8 mouse cellular contexts compared by ENCODE assay signal in genomic region chr2:127336885-127337284, GRCm38 (mm10). TPM values are rescaled to one million over a fixed set of nuclear protein-coding genes. Genes with fewer than 3 reads are reported as not detected.
A peak's percentile ranks its signal among the peaks of the same experiment; 100 is the strongest.
DNase-seq lines count a peak whose midpoint lies in the region; ATAC-seq lines count a peak whose summit lies in the region.

No protein-coding gene starts in this region.

- H3K27ac ChIP-seq in neural tube, embryonic 11.5 days (ENCODE audit: low read depth, low read length): no peak overlapping the region
- no peak overlapping the region for H3K27ac ChIP-seq in limb, embryonic 12.5 days

- WGBS in neural tube, embryonic 11.5 days: 52% methylated on average over 5 of the region's 5 CpGs
- 45% methylated on average over 5 of the region's 5 CpGs for WGBS in limb, embryonic 12.5 days

- H3K4me1 ChIP-seq in neural tube, embryonic 11.5 days (ENCODE audit: control insufficient read depth, insufficient read depth, low read length): 0 out of 2 replicates have a peak, but pooled peaks cover 3% of the 10 kb centered on the region
- H3K4me1 ChIP-seq in limb, embryonic 12.5 days (replicated peaks): peaks cover 17% of the 10 kb centered on the region

- H3K9me3 ChIP-seq in neural tube, embryonic 11.5 days (ENCODE audit: control insufficient read depth, low read length): no peaks in the 10 kb centered on the region
- no peaks in the 10 kb centered on the region for H3K9me3 ChIP-seq in limb, embryonic 12.5 days

- peaks cover 27% of the 10 kb centered on the region for H3K27me3 ChIP-seq in neural tube, embryonic 11.5 days (ENCODE audit: control insufficient read depth, insufficient read depth, low read length)
- H3K27me3 ChIP-seq in limb, embryonic 12.5 days: peaks cover 50% of the 10 kb centered on the region
- H3K27me3 ChIP-seq in splenic B cell, adult 2 months (ENCODE audit: control insufficient read depth, insufficient read depth, low read length, poor library complexity, severe bottlenecking): no peaks in the 10 kb centered on the region

- peak overlapping the region; percentile 23 for H3K9ac ChIP-seq in neural tube, embryonic 11.5 days (ENCODE audit: low read length)
- H3K9ac ChIP-seq in limb, embryonic 12.5 days (replicated peaks): no peak overlapping the region

- peak; percentile 41 for DNase-seq in CD4-positive, CD25-positive, alpha-beta regulatory T cell, adult 2 months (ENCODE audit: low read depth, low spot score)
- no peak for DNase-seq in neural tube, embryonic 11.5 days (ENCODE audit: low spot score)
- DNase-seq in neural tube, embryonic 10.5 days (ENCODE audit: extremely low spot score, low spot score): no peak
- DNase-seq in splenic B cell, adult 2 months (ENCODE audit: low read depth, low spot score): peak; percentile 43
- no peak for DNase-seq in right cerebral cortex, postnatal 10 days (ENCODE audit: low spot score in 2 of 2)
- DNase-seq in kidney, postnatal 14 days: no peak

- no peak for ATAC-seq in CD4-positive, CD25-positive, alpha-beta regulatory T cell, adult 4 months
- ATAC-seq in neural tube, embryonic 11.5 days (ENCODE audit: insufficient read depth, low FRiP score, low TSS enrichment): no peak
- ATAC-seq in limb, embryonic 12.5 days (ENCODE audit: insufficient number of reproducible peaks, insufficient read depth, low FRiP score, low TSS enrichment, low read depth): no peak

- peak overlapping the region; percentile 73 for H3K4me2 ChIP-seq in neural tube, embryonic 11.5 days (ENCODE audit: low read depth)
- peak overlapping the region; percentile 97 for H3K4me2 ChIP-seq in limb, embryonic 12.5 days

- H3K4me3 ChIP-seq in neural tube, embryonic 11.5 days (ENCODE audit: low read depth, low read length): peak overlapping the region; percentile 39
- H3K4me3 ChIP-seq in limb, embryonic 12.5 days (replicated peaks): peak overlapping the region; percentile 55

- no peaks in the 10 kb centered on the region for H3K36me3 ChIP-seq in neural tube, embryonic 11.5 days (ENCODE audit: control insufficient read depth, insufficient read depth, low read length)
- H3K36me3 ChIP-seq in limb, embryonic 12.5 days: no peaks in the 10 kb centered on the region
- H3K36me3 ChIP-seq in splenic B cell, adult 2 months (ENCODE audit: control insufficient read depth, insufficient read depth, low read length, poor library complexity, severe bottlenecking): peaks cover 18% of the 10 kb centered on the region

RNA-seq across cellular contexts. Expression of gene Dusp2, which starts 0.9 kb away (rescaled TPM):
- 10 to 100 TPM; 20.1 to 45.4 TPM for polyA plus RNA-seq in CD4-positive, CD25-positive, alpha-beta regulatory T cell, adult 4 months (2017; shearing (Covaris generic))
- polyA plus RNA-seq in neural tube, embryonic 11.5 days (2014; fragmentation: Nextera tagmentation; extraction: Ambion mirVana): 7.0 TPM in 2 replicates
- 6.5 and 7.0 TPM in 2 replicates for polyA plus RNA-seq in limb, embryonic 12.5 days (2016; fragmentation: Nextera tagmentation; extraction: Ambion mirVana)

RNA-seq across cellular contexts. Expression of gene Astl, which starts 1.6 kb away (rescaled TPM):
- polyA plus RNA-seq in CD4-positive, CD25-positive, alpha-beta regulatory T cell, adult 4 months (2017; shearing (Covaris generic)): under 1 TPM; 0.22 to 0.42 TPM
- not detected in 2 replicates for polyA plus RNA-seq in neural tube, embryonic 11.5 days (2014; fragmentation: Nextera tagmentation; extraction: Ambion mirVana)
- polyA plus RNA-seq in limb, embryonic 12.5 days (2016; fragmentation: Nextera tagmentation; extraction: Ambion mirVana): not detected in 2 replicates

RNA-seq across cellular contexts. Expression of gene Adra2b, which starts 26.1 kb away (rescaled TPM):
- polyA plus RNA-seq in CD4-positive, CD25-positive, alpha-beta regulatory T cell, adult 4 months (2017; shearing (Covaris generic)): not detected
- polyA plus RNA-seq in neural tube, embryonic 11.5 days (2014; fragmentation: Nextera tagmentation; extraction: Ambion mirVana): 2.0 and 2.8 TPM in 2 replicates
- polyA plus RNA-seq in limb, embryonic 12.5 days (2016; fragmentation: Nextera tagmentation; extraction: Ambion mirVana): 1.3 and 1.6 TPM in 2 replicates

Comparison
In these comparisons a context has a peak if more than half of its experiments do, and no peak if none do; other contexts are left out.
1. DNase-seq: peak in CD4-positive, CD25-positive, alpha-beta regulatory T cell, adult 2 months (single experiment) and splenic B cell, adult 2 months (single experiment); none in neural tube, embryonic 11.5 days (single experiment), neural tube, embryonic 10.5 days (single experiment), right cerebral cortex, postnatal 10 days (0 of 2) and kidney, postnatal 14 days (single experiment).